Mouse (Mus musculus) right cerebral cortex, postnatal 25 days (tissue): ENCODE measurements around the gene St6galnac3.

Experiments used
- DNase-seq: peaks from one replicate; pipeline ENCODE4 v3.0.0; 2022

St6galnac3 gene

DNA sequence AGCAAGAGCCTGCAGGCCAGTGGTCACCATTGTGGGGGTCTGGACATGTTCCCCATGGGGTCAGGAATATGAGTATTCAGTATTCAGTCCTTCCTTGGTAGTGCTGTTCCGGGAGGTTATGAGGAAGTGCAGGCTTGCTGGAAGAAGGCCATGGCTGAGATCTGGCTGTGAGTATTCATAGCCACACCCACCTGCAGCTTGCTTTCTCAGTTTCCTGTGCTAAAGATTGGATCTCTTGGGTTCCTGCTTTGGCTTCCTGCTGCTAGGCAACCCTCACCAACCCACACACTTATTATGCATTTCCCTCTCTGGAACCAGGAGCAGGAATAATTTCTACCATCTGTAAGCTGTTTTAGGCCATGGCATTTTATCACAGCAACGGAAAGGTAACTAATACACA, 267.8 kb downstream of the St6galnac3 start:
- no peak for DNase-seq

DNA sequence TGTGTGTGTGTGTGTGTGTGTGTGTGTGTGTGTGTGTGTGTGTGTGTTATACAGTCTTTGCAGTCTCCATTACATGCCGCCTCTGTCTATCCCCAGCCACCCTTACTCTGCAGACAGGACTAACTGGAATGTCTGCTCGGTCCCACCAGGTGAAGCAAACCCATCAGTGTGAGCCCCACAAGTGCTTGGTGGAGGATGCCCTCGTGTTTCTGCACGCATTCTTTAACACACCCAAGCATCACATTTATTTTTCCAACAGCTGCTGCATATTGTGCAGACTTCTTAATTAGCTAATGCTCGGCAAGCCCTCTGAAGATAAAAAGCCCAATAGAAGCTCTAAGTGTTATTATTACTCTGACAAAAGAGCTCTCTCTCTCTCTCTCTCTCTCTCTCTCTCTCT, 268.7 kb downstream of the St6galnac3 start:
- no peak for DNase-seq

DNA sequence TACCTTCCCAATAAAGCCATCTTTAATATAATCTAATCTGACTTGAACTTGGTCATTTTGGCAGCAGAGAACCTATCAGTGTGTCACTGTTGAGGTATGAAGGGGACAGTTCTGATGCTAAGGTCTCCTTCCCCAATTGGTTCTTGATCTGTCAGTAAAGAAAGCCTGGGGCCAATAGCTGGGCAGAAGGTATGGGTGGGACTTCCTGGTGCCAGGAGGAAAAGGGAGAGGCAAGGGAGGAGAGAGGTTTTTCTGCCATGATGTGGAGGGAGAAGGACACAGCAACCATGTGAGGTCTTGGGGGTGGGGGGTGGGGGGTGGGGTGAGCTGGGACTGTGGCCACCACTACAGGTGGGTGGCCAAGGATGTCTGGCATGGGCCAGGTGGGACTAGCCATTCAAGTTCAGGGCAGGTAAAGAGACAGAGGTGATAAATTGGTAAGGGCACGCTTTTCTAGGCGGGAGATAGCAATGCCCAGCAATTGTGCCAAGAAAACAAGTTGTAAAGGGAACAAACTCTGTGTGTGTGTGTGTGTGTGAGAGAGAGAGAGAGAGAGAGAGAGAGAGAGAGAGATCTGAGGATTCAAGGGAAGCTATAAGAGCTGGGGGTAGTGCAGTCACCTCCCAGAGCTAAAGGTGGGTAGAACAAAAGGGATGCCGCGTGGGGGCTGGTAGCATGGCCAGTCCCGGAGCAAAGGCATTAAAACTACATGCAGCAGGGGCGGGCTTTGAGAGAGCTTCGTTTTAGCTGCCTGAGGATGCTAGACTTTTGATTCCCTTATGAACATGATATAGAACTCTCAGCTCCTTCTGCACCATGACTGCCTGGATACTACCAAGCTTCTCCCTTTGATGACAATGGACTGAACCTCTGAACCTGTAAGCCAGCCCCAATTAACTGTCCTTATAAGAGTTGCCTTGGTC, 271.6 kb downstream of the St6galnac3 start:
- DNase-seq, result no peak

DNA sequence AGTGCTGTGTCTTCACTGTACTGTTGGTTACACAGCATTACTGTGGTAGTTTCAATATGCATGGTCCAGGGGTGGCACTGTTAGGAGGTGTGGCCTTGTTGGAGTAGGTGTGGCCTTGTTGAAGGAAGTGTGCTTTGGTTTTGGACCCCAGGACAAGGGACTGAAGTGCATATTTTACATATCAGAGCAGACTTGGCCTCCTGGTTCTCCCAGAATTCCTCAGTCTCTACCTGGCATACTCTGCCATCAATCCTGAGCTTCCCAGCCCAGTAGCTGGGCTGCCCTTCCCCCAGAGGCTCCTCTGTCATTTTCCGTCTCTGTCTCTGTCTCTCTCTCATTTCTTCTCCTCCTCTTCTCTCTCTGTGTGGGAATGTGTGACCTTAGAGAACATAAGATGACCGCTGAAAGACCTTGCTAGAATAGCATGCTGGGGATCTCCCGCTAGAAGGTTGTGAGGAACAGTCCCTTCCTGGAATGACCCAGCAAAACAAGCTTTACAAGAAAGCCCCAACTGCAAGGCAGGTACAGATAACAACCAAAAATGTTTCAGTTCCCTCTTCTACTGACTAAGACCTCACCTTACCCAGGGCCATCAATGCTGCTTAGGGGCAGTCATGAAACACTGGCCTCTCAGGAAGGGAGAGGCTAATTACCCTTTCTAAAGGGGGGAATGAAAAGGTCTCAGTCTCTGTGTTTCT, 272.5 kb downstream of the St6galnac3 start:
- no peak for DNase-seq

DNA sequence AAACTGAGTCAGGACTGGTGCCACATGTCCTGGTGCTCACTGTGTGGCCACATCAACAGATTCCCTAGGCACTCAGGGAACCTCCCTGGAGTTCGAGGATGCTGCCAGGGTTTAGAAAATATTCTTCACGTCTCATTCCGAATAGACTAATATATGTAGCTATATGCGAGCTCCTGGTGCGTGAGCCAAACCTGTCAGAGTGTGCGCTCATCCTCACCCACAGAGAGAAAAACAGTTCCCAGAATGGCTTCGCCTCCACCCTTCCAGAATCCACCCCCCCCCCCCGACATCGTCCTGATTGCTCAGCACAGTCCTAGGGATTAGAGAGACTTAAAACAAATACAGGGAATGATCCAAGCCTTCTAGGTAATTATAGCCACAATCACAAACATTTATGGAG, 283.6 kb downstream of the St6galnac3 start:
- peak; percentile 35 for DNase-seq

DNA sequence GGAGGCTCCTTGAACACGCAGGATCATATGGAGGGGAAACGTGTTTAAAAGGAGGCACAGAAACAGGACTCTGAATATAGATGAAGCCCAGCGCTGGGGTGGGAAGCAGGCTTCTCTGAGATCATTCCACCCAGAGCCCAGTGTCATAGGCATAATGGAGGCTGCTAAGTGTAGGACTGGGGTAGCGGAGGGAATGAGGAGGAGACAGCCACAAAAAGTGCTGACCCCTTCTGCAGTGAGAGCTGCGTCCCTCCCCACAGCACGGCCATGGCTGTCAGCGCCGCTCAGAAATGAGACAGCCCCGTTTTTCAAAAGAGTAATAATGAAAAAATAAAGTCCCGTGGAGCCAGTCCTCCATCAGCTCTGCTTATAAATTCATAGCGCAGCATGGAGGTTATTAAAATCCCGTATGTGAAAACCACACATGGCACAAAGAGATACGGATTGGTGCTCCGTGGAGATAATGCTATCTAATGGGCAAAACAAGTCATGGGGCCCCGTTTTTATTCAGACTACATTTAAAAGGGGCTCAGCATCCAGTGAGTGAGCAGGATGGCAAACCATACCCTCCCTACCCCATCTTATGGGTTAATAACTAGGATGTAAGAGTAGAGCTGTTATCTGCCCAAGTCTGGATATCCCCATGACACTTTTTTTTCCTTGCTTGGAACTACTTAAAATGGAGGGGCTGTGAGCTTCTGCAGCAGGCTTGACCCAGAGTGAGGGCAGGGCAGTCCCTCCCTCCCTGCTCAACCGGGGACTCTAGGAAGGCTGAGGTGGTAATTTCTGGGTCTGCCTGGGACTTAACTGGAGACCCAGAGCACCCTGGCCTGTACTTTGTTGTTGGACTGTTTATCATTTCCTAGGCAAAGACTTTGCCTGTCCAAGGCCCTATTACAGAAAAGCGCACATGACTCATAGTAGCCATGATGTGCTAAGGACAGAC, 288.6 kb downstream of the St6galnac3 start:
- DNase-seq, result no peak

DNA sequence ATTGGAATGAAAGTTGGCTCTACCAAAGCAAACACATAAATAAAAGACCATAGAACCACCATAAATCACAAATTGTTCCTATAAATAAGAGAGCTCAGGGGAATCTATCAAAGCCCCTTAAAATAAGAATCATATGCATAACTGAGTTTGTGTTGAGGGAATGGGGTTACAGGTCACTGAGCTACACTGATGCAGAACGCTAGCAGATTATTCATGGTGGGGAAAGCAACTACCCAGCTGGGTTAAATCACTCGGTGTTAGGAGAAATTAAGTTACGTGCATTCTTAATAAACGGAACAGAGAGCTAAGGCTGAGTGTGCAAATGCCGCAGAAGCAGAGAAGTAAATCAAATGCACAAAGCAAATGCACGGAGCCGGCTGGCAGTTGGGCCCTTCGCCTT, 292.0 kb downstream of the St6galnac3 start:
- DNase-seq, result no peak

DNA sequence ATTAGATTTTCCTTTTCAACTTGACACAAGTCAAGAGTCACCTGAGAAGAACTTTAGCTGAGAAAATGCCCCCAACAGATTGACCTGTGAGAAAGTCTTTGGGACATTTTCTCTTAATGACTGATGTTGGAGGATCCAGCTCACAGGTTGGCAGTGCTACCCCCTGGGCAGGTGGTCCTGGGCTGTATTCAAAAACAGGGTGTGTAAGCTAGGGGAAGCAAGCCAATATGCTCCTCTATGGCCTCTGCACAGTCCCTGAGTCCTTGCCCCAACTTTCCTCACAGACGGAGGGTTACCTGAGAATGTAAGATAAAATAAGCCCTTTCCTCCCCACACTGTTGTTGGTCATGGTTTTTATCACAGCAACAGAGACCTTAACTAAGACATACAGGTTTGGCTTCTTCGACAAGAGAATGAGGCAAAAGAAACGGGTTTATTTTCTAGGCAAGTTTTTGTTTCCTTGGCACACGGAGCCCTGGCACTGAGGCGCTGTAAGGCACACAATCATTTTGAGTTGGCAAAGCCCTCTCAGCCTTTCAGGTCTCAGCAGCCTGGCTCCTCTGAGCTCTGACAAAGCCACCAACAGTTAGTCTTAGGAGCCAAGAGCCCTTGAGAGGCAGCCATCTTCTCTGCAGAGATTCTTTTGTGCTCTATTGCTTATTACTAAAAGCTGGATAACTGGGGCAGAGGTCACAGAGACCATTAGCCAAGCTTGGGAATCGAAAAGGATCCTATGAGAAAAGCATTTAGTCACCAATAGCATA, 292.7 kb downstream of the St6galnac3 start:
- no peak for DNase-seq

DNA sequence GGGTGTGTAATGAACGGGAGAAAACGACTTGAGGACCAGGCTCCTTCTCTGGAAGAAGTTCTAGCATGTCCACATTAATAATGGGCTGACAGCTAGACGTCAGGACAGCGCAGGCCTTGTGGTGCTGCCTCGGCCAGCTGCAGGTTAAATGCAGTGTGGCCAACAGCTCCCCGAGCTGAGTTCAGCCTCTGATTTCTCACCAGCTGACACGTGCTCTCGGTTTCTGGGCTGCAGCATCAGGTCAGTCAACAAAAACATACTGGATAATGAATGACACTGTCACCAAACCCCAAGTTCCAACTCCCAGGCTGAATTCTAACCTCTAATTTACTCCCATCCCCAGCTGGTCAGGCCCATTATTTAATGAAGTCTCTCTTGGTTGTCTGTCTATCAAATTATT, 295.1 kb downstream of the St6galnac3 start:
- no peak for DNase-seq

DNA sequence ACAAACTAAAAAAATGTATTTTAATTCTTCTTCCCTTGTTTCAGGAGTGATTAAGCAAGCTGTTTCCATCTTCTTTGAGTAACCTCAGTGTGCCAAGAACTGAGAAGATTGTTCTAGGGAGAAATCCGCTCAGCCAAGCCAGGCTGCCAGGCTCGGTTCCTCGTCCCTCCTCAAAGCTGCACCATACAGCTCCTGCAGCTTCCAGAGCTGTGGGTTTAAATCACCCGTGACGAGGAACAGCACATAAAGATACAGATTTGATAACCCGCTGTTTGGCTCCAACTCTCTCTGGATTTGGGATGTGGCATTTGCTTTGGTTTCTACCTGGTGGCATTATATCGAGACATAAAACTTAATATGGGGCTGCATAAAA, 303.1 kb downstream of the St6galnac3 start:
- no peak for DNase-seq

DNA sequence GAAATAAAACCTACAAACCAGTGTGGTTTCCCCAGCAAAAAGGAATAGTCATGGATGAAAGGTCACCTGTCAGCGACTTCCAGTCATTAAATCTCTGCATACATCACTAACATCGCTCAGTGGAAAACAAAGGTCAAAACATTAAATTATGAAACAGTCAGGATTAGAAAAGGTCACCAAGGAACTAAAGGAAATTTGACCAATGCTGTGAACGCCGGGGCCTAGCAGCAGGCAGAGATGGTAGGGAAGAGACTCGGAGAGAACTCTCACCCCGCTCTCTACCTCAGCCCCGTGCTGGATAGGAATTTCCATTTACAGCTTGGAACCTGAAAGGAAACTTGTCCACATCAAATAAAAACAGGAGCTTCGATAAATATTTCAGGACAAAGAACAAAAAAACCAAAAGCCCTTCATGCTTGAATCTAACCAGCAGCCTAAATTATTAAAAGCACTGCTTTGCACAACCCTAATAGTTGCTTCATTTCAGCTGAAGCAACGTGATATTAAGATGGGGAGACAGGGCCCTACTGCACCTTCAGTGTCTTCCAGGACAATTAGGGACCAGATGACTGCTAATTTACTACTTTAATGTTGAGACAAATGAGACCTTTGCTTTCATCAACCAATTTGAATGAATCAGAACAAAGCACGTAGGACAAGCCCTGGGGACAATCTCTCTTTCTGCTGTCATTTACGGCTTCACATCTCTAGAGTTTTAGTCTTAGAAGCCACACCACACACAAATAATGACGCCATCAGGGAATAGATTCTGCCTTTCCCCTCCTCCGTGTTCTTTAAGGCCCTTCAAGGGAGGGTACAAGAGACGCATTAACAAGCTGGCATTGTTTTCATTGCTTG, 303.7 kb downstream of the St6galnac3 start:
- no peak for DNase-seq

DNA sequence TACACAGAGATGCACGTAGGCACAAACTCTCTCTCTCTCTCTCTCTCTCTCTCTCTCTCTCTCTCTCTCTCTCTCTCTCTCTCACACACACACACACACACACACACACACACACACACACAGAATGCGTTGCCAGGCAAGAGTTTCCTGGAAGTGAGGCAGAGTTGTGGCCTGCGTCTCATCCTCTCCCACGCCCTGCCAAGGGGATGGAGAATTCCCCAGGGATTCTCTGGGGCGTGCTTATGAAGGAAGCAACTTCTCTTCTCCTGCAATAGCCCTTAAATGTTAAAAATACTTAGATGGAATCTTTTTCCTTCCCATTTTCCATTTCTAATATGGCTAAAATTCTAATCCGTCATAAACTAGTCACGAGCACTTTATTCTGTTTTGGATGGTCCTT, 305.6 kb downstream of the St6galnac3 start:
- DNase-seq, result no peak

DNA sequence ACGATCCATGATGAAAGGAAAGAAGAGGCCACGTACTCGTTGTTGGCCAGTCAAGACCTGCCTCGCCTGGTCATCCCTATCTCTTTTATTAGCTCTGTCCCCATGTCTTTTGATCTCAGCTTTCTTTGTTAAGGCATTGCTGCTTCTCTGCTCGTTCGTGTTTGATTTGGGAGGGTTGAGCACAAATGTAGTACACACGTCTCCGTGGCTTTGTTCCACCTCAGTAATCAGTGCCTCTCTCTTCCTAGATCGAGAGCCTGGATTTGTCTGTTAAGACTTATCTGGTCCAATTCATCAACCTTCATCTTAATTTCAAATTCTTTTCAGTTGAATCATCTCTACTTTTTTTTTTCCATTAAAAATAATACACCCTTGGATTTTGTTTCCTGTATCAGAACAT, 308.0 kb downstream of the St6galnac3 start:
- no peak for DNase-seq

DNA sequence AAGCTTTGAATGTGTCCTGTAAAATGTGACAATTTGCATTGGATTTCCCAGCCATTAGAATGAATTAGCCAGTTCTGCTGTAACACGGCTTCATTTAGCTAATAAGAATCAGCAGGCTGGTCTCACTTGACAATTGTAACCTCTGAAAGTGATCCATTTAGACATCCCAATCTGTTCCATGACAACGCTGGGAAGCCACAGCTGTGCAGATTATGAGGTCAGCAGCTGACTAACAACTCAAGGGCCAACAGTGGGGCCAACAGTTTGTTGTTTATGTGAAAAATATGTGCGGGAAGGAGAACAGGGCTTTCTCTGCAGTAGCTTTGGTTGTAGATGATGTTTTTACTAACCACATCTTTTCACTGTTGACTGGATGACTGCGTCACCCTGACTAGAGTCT, 308.6 kb downstream of the St6galnac3 start:
- no peak for DNase-seq

DNA sequence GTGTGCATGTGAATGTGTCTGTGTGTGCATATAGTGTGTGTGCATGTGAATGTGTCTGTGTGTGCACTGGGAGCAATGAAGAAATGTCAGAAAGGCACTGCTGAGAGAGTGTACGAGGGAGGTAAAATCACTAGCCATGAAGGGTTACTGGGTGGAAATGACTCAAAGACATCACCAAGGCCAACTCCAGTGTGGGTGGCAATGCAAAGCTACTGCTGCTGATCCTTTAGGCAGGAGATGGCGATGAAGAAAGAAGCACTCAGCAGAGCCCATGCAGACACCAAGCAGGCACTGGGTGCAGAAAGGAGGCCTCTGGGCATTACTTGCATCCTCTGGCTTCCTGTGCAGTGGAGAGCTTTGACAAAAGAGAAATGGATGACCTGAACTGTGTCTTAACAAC, 310.8 kb downstream of the St6galnac3 start:
- no peak for DNase-seq

DNA sequence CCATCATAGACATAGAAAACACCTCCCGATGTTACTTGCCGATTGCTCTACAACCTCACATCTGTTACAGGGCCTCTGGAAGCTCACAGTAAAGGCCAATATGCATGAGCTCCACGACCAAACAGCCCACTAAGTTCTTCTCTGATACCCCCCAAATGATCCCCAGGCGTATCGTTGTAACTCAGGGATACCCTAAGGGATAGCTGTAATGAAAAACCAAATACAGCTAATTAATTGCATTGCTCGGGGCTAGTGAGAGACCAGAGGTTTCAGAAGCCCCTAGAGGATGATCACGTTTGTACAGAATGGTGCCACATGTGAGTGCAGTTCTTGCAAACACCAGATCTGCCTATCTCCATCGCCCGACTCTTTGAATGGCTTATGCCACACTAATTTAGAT, 315.7 kb downstream of the St6galnac3 start:
- DNase-seq, result no peak

DNA sequence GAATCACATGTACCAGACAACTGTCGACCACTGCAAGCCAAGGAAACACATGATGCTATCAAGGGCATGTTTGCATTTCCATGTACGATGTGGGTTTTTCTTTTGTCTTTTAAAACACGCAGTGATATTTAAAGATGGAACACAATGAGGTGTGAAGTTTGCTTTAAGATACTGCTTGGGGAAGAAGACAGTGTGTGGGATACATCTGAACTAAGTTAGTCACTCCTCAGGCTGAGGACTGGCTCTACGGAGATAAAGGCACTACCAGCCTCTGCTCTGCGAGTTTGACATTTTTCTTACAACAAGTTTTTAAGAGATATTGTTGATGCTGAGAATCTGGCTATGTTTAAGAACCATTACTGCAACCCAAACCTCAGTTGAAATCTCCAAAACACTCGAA, 316.6 kb downstream of the St6galnac3 start:
- DNase-seq, result no peak

DNA sequence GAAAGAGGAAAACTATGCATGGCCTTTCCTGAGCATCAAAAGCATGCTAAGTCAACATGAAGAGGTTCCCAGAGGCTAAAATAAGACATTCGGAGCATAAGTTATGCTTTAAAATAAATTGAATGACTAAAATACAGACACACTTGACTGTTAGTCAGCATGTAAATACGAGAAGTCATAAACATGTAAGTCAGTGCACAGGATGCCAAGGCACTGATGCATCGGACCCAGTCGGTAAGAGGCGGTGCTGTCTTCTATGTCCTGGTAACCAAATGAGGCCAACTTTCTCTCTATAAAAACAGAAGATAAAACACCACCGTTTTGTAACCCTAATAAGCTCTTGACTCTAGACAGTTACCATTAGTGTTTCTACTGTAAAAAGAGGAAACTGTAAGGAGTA, 317.3 kb downstream of the St6galnac3 start:
- DNase-seq, result no peak

DNA sequence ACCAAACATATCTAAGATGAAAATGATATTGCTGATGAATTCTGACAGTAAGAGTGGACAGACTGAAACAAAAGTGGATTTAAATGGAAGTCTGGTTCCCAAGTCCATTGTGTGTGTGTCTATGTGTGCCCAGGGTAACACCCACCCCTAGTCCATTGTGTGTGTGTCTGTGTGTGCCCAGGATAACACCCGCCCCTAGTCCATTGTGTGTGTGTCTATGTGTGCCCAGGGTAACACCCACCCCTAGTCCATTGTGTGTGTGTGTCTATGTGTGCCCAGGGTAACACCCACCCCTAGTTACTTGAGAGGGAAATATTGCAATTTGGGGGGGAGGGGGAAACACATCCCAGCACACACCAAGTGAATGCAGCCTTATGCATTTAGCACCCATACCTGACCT, 318.1 kb downstream of the St6galnac3 start:
- DNase-seq, result no peak

DNA sequence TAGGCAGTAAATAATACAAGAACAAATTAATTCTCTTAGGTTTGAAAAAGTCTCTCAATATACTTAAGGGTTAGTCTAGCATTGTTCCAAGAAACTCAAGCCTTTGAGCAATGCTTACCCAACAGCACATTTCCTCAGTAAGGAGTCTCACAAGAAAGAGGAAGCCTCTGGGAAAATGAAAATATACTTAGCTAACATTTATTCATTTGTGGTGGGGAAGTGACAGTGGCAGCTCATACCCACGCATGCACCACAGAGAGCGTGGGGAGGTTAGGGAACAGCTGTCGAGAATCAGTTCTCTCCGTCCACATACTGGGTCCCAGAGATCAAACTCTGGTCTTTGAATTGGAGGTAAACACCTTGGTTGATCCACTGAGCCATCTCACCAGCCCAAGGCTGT, 318.8 kb downstream of the St6galnac3 start:
- DNase-seq, result no peak

DNA sequence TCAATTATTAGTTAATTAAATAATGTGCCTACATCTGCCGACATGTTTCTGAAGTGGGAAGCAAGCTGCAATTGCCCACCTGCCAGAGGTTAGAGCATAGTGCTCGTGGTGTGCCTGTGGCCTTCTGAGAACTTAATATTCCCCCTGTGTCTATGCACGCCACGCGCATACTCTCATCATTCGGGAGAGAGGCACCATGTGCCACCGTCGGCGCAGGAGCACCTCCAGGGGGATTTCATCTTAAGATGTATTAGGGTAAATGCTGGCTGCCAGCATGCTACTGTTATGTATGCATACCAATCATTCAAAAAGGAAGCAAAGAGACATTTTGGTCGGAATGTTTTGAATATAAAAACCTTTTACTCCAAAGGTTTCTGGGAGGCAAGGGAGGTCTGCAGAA, 319.3 kb downstream of the St6galnac3 start:
- no peak for DNase-seq

DNA sequence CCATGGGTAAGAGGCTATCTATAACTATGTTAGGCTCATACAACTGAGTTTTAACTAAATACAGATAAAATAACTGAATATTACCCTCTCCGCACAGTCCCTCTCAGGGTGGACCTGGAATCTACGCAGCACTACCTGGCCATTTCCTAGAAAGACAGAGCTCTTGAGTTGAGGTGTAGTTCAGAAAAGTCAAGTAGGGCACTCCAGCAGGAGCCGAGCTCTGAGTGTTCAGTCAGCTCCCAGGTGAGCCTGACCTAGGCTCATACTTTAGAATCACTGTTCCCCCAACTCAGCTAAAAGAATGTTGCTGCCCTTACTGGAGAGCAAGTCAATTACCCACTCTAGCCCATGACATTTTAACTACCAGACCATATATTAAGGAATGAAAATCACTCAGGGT, 324.7 kb downstream of the St6galnac3 start:
- no peak for DNase-seq
